Mouse (Mus musculus) embryo, embryonic 11 days (tissue): ENCODE results near the gene Sh3bp4.

Experiments used
- DNase-seq: peaks from one replicate; pipeline ENCODE4 v3.0.0-alpha.2; 2015

Sh3bp4 gene

GRCm38 (mm10) chr1:89095642-89096424, 25.6 kb downstream of the Sh3bp4 start:
- no peak for DNase-seq

DNA sequence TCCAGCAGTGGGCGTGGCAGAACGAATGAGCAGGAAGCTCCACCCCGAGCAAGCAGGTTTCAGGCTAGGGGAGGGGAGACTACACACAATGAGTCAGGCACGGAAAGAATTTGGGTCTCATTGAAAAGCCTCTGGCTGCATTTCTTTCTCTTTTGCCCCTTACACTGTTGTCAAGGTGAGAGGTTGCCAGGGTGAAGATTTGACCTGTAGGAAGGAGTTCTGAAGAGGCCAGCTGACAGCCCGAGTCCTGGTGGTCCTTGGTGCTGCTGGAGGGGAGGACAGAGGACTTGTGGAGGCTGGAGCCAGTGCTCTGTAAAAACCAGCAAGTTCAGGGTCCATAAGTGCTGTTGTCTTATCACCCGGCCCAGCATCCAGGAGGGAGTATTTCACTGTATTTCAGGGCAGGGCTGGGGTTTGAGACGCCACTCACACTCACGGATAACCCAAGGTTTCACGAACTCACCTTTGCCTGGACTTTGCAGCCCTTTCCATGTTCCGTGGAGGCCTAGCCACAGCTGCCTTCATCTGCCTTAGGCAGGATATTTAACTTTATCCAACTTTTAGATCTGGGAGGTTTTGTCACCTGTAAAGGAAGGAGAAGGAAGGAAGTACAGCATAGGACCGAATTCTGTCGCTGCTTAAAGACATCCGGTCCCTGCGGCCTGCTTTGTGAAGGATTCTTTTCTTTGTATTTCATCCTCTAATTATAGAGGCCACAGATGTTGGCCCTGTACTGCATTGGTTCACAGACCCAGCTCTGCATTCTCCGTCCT, 32.2 kb downstream of the Sh3bp4 start:
- DNase-seq, result peak; percentile 43

DNA sequence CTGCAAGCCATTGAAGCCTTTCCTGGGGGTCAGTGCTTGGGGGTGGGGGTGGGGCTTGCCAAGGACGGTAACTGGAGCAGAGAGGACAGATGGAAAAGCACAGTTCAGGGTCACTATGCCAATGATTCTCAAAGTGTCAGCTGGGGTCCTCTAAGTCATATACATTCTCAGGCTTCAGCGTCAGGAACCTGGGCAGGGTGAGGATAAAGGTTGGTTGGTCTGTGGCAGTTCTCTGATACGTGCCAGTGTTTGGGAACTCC, 32.7 kb downstream of the Sh3bp4 start:
- no peak for DNase-seq

DNA sequence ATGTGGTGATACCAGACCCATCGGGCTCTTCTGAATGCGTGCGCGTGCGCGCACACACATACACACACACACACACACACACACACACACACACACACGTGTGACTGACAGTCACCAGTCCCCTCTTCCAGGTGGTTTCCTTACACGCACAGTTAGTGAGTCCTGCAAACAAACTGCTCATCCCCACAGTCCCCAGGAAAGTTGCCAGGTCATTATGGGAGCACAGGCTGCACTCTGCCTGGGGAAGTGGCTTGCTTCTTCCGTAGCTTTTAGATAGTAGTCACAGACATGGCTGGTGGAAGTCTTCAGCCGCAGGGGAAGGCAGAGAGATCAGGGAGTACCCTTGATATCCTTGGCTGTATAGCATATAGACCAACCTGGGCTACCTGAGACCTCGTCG, 33.3 kb downstream of the Sh3bp4 start:
- DNase-seq, result no peak

GRCm38 (mm10) chr1:89104066-89104765, 34.0 kb downstream of the Sh3bp4 start:
- DNase-seq, result peak; percentile 27

DNA sequence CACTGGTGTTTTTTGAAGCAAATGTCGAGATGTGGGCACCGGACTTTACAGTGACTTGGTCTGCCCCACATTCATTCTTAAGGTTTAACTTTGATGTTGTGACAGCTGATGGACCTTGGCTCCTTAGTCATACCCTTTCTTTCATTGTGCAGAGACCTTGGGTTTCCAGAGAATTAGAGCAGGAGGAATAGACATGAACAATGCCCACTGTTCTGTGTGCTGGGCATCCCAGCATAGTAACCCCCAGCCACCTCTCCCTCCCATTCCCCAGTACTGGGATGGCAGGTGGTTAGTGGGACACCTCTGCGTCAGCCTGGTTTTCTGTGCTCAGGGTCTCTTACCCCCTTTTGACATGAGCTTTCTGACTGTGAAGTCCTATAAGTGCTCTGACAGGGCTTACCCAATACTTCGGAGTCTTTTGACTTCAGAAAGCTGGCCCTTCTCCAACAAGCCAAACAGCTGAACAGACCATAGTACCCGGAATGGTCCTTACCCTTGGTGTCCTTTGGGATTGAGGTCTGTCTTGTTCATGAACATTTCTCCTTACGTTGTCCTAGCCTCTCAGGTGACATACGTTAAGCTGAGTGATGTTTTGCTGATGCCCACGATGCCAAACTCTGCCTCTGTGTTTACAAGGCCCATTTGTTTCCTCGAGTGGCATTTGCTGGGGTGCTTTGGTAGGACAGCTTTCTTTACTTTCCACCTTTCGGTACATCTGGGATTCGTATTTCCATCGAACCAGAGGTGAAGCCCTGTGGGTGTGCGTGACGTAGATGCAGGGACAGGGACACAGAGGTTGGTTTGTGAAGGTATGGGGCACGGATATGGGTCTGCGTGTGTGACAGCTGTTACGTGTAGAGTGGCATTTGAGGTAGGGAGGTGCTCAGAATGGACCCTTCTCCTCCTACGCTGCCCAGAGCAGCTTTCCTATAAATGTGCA, 35.9 kb downstream of the Sh3bp4 start:
- no peak for DNase-seq

DNA sequence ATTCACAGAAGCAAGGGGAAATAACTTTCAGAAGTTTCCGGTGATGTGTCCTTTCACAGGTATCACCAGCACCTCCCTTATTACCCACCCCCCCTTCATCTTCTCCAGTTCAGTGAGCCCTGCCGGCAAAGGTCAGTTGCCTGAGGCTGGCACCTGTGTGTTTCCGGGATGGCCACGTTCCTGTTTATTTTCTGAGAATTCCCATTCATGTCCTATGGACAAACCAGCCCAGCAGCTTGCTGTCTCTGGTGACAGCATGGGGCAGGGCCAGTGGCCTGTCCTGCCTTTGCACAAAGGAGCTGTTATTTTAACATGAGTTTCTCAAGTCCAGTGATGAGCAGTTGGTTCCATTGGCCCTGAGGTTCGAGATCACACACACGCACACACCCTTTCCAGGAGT, 37.3 kb downstream of the Sh3bp4 start:
- DNase-seq, result no peak

GRCm38 (mm10) chr1:89108340-89108896, 38.2 kb downstream of the Sh3bp4 start:
- DNase-seq, result peak; percentile 65

DNA sequence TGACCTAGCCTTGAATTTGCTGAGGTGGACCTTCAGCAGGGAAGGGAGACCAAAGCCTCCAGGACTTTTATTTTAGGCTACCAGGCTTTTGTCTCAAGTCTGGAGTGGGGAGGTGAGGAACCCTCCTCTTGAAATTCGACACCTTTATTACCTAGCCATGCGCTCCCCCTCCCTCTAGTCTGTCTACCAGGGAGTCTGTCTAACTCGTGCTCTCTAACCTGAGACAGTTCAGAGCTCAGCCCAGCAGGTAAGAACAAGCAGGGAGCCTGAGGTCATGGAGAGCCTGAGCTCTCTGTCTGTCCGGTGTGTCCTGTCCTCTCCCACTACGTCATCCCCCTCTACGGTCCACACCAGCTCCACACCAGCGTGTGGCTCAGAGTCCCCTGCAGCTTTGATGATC, 39.6 kb downstream of the Sh3bp4 start:
- DNase-seq, result peak; percentile 32

DNA sequence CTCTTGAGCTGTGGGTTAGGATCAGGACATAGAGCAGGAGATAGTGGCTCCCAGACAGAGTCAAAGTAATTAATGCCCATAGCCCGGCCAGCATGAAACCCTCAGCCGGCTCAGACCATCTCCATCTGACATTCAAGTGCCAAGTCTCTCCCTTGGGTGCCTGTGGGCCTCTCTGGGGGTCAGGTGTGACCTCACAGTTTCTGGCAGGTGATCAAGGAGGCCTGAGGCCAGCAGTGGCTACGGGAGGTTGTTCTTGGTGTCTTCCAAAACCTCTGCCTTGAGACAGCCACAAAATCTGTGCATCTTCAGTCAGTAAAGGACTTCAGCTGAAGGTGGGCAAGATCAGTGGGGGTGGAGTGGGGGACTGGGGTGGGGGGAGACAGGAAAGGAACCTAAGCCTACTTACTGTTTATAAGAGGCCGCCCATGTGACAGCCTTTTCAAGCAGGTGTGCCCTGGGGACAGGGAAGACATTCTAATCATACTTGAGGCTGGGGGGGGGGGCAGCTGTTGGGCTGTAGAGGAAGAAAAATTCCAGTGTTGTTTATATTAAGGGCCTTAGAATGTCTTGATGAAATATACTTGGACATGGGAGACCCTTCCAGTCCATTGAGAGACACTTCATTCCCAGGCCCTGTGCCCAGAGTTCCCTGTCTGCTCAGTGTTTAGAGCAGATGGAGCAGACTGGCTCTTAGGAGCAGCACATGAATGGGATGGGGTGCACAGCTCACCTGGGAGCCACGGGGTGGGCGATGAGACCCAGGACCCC, 40.7 kb downstream of the Sh3bp4 start:
- DNase-seq, result no peak

- DNase-seq, result no peak
Measured at GRCm38 (mm10) chr1:89112544-89112943, 42.3 kb downstream of the Sh3bp4 start.

DNA sequence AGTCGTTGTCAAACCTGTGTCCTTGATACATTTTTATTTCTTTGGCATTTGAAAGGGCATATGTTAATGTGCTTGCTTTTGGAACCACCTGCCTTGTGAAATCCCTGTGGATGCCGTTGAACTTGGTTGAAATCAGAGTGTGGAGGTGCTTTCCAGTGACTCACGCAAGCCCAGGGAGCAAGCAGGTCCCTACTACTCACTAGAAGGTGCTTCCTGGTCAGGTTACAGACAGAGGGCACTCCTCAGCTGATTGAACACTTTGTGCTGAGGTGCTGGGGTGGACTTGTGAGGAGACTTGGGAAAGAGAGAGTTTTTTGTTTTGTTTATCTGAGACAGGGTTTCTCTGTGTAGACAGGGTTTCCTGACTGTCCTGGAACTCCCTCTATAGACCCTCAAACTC, 43.5 kb downstream of the Sh3bp4 start:
- DNase-seq, result no peak

GRCm38 (mm10) chr1:89117062-89117461, 46.8 kb downstream of the Sh3bp4 start:
- DNase-seq, result no peak

DNA sequence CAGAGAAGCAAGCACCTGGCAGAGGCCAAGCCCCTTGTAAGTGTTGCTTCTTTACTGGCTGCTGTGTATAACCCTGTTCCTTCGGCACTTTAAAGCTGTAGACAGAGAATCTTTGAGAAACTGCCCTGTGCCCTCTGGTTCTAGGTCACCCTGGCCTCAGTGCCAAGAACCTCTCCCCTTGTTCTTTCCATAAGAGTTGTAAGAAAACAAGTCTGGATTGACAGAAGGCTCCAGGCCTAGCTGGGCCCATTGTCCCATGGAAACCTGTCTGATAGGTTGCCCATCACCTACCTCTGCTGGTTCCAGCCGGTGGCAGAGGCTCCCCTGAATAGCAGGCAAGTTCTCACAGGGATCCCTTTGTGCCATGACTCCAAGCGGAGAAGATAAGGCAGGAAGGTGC, 47.9 kb downstream of the Sh3bp4 start:
- no peak for DNase-seq

DNA sequence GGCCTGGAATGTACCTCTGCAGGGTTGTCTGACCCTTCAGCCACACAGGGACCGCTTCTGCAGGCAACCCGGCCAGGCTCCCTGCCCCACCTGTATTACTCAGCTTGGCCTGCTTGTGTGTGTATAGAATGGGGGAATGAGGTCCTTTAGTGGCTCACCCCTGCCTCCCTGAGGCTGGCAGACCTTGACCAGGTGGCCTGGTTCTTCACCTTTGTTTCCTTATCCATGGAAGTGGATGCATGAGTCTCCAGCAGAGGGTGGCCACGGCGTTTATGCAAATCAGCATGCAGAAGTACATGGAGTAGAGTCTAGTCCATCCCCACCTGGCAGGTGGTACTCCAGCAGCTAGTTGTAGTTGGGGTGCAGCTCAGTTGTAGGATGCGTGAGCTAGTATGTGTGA, 48.6 kb downstream of the Sh3bp4 start:
- no peak for DNase-seq

DNA sequence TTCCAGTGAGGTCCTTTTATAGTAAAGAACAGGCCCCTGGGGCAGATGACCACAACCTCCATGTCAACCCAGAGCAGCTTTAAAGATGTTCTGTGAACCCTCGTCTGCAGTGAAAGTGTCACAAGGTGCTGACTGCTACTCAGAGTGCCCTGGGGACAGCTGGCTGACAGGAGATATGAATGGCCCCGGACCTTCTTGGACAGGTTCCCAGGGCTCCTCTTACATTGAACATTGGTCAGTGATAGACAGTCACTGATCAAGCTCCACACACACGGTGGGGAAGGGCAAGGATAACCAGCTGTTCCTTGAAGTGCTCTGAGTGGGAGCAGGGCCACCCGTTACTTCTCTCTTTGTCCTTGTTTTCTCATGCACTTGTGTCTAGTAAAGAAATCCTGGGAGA, 50.1 kb downstream of the Sh3bp4 start:
- DNase-seq, result no peak

DNA sequence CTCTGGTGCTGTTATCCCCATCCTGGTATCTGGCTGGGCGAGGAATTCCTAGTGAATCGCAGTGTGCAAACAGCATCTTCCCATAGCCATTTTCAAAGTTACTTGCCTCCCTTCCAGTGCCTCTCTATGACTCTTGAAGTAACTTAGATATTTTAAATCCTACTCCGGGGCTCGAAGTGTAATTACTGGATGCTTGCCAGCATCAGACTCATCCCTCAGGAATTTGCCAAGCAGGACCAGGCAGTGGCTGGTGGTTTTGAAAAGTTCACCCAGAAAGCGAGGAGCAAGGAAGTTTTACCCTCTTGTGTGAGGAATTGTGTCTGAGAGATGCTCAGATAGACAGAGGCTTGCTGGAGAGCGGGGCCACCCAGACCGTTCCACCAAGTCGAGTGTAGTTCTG, 51.3 kb downstream of the Sh3bp4 start:
- no peak for DNase-seq

GRCm38 (mm10) chr1:89122376-89122775, 52.2 kb downstream of the Sh3bp4 start:
- DNase-seq, result no peak

GRCm38 (mm10) chr1:89124076-89124475, 53.9 kb downstream of the Sh3bp4 start:
- DNase-seq, result no peak

GRCm38 (mm10) chr1:89127163-89127562, 56.9 kb downstream of the Sh3bp4 start:
- DNase-seq, result no peak

DNA sequence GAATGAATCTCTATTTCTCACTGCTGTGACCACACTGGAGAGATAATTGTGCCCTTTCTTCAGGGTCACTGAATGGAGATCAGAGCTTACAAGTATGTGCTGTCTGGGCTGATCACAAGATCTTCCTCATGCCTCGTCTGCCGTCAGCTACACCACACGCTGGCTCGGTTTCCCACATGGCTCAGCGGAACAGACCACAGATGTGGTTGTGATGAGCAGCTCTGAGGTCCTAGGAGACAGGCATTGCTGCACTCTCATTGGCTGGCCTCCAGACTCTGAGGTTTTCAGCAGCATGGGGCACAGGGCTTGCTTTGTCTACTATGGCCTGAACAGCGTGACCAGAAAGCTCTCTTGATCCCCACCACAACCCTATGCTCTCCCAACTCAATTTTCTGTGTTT, 60.2 kb downstream of the Sh3bp4 start:
- DNase-seq, result no peak

DNA sequence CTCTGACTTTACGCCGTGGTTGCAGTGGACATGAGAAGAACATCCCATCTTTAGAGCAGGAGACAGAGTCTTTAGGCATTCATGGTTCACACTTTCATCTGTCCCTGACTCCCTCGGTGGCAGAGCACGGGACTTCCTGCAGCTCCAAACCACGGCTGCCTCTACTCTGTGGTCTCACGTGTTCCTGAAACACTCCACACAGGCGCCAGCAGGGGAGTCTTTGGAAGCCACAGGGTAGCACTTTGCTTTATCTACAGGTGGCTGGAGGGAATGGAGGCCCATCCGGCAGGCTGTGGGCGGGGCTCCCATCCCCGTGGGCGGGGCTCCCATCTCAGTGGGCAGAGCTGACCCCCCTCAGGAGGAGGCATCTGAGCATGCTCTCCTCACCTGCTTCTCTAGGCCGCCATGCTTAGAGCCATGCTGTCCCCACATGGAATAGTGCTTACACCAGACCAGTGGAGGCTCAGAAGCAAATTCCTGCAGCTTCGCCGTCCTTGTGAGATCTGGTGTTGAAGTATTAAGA, 60.9 kb downstream of the Sh3bp4 start:
- DNase-seq, result no peak
